Comparison of ENCODE assay signal across 25 mouse cellular contexts in genomic region chr19:36471325-36471724, GRCm38 (mm10).
"Had no signal": no experiment of that assay in that cellular context is flagged by ENCODE, and none has a peak within 500 bp of the region (broad histone marks: within the 10 kb centered on the region; RNA-seq: fewer than 3 reads in every experiment).

No protein-coding gene starts in this region.

- H3K4me3 ChIP-seq: gastrocnemius, adult 2 months; heart, embryonic 10.5 days; heart, embryonic 12.5 days; hindbrain, embryonic 10.5 days; hindbrain, embryonic 12.5 days; intestine, embryonic 15.5 days; layer of hippocampus, adult 2 months; limb, embryonic 10.5 days; limb, embryonic 12.5 days had no signal

- ATAC-seq: forebrain, embryonic 16.5 days; hindbrain, embryonic 16.5 days; intestine, embryonic 15.5 days; intestine, postnatal 0 days had no signal

- H3K9me3 ChIP-seq: heart, embryonic 10.5 days; heart, embryonic 12.5 days; hindbrain, embryonic 10.5 days; hindbrain, embryonic 12.5 days; intestine, embryonic 15.5 days; limb, embryonic 10.5 days; limb, embryonic 12.5 days had no signal

- H3K4me2 ChIP-seq: heart, embryonic 12.5 days; hindbrain, embryonic 12.5 days; hindbrain, embryonic 14.5 days; intestine, embryonic 15.5 days; limb, embryonic 12.5 days; liver, embryonic 11.5 days had no signal

- H3K9ac ChIP-seq: heart, embryonic 12.5 days; hindbrain, embryonic 12.5 days; hindbrain, embryonic 14.5 days; intestine, embryonic 15.5 days; limb, embryonic 12.5 days had no signal

- H3K27ac ChIP-seq: gastrocnemius, adult 2 months; heart, embryonic 10.5 days; hindbrain, embryonic 10.5 days; hindbrain, embryonic 12.5 days; hindbrain, embryonic 14.5 days; intestine, embryonic 15.5 days; layer of hippocampus, adult 2 months; limb, embryonic 10.5 days; limb, embryonic 12.5 days had no signal

- H3K4me1 ChIP-seq: heart, embryonic 10.5 days; hindbrain, embryonic 10.5 days; hindbrain, embryonic 12.5 days; intestine, embryonic 15.5 days; limb, embryonic 10.5 days; limb, embryonic 12.5 days had no signal

- H3K27me3 ChIP-seq: heart, embryonic 12.5 days; hindbrain, embryonic 12.5 days; intestine, embryonic 15.5 days; limb, embryonic 12.5 days had no signal

- H3K36me3 ChIP-seq: heart, embryonic 10.5 days; heart, embryonic 12.5 days; hindbrain, embryonic 10.5 days; hindbrain, embryonic 12.5 days; intestine, embryonic 15.5 days; limb, embryonic 10.5 days; limb, embryonic 12.5 days had no signal

- DNase-seq: gastrocnemius, adult 2 months; gastrocnemius, postnatal 10 days; gastrocnemius, postnatal 25 days; heart, adult 18-20 months; heart, postnatal 10 days; heart, postnatal 4 days; kidney, adult 18-20 months; kidney, adult 8-10 months; kidney, postnatal 10 days; kidney, postnatal 25 days; kidney, postnatal 4 days; liver had no signal
